Mouse (Mus musculus): ENCODE data around the gene Mta3.

- TF ChIP-seq CTCF (IDR thresholded peaks at IDR 0.05; ENCODE audit: extremely low read depth, insufficient read length, insufficient replicate concordance, low read depth, low read length) (no peak), POLR2A (IDR thresholded peaks at IDR 0.05; ENCODE audit: low read depth, low read length) (no peak)
These were observed 99.1 kb downstream of the Mta3 start for GRCm38 (mm10) chr17:83805078-83805477.
